Mouse (Mus musculus) bone marrow, adult 2 months (tissue): Measurements from ENCODE around the gene Fam185a.

Experiments used
- CTCF ChIP-seq: fragments of 200-500 bp; IDR thresholded peaks from 2 replicates; pipeline ENCODE4 v1.5.1; 2011; ENCODE audit warnings: low read length, control low read depth; ENCODE audit not compliant: control insufficient read depth, insufficient read depth
- POLR2A ChIP-seq: fragments of 200-500 bp; IDR thresholded peaks from 2 replicates; pipeline ENCODE4 v1.6.1; 2011; ENCODE audit warnings: low read depth, mild to moderate bottlenecking, control low read depth, low read length, borderline replicate concordance; ENCODE audit not compliant: control insufficient read depth

DNA sequence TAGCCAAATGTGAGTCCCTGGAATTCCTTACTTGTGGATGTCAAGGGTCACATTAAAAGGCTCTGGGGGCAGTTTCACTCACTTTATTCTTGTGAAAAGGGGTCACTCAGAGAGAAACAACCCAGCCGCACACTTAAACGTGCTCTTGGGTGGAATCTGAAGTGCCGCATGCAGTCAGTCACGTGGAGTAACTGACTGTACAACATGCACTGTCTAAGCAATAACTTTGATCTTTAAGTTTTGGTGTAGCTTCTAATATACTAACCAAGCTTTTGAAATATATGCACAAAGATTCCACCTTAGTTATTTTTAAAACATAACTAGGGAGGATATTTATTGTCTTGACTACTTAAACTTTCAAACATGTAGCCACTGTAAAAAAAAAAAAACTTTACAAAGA lies 47.8 kb upstream of the Fam185a start:
- TF ChIP-seq CTCF, result no peak
- TF ChIP-seq POLR2A, result no peak
